Mouse (Mus musculus): ENCODE measurements at regions not wholly inside any gene's neighbourhood (a gene's known extent, or its start where the extent isn't known, plus 50 kb on each side); places are given as distances from the start of the nearest gene placed in this dataset.
"Not testable (repeated sequence)": the region's sequence is repeated elsewhere in the genome, so short reads cannot be mapped to it uniquely, and the experiment has no call there.

GRCm38 (mm10) chr2:123887587-123887986, 202.2 kb upstream of the Sema6d start:
- peak; percentile 31 for DNase-seq

DNA sequence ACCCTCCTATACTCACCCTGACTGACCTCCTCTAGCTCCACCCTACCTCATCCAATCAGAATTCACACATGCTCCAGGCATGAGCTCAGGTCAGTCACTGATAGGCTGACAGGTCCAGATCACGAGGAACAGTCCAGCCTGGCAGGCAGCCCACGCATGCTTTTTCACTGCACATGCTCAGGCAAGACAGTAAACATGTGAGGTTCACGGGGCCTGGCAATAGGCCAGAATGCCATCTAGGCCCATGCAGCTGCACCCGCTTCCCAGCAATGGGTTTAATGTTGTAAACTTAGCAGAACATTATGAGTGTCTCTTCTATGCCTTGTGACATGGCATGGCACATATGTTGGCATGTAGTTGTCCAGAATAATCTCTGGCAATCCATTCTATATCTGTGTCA, 177.8 kb upstream of the Sema6d start:
- not testable (repeated sequence) for DNase-seq

DNA sequence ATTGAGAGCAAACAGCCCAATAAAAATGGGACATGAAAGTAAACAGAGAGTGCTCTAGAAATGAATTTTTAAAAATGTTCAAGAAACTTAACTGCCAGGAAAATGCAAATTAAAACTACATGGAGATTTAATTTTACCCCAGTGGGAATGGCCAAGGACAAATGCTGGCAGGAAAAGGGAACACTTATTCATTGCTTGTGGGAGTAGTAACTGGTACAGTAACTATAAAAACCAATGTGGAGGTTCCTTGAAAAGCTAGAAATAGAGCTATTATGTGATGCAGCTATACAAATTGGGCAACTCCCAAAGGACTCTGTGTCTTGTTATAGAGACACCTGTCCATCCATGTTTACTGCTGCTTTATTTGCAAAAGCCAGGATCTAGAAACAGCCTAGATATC, 175.7 kb upstream of the Sema6d start:
- no peak for DNase-seq

- no peak for DNase-seq
These were observed 169.4 kb upstream of the Sema6d start for GRCm38 (mm10) chr2:123920418-123920817.

- no peak for DNase-seq
These were observed 161.7 kb upstream of the Sema6d start for GRCm38 (mm10) chr2:123928066-123928465.

GRCm38 (mm10) chr2:123936896-123937295, 152.9 kb upstream of the Sema6d start:
- DNase-seq, result no peak

GRCm38 (mm10) chr2:123963606-123964005, 126.2 kb upstream of the Sema6d start:
- no peak for DNase-seq

DNA sequence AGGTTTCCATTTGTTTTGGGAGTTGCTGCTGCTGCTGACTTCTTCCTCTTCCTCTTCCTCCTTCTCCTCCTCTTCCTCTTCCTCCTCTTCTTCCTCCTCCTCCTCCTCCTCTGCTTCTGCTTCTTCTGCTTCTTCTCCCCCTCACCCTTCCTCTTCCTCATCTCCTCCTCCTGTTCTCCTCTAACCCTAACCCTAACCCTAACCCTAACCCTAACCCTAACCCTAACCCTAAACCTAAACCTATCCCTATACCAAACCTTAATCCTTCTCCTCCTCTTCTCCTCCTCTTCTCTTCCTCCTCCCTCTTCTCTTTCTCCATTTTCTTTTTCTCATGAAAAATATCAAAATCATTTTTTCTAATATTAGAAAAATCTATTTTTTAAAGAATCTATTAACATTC, 86.3 kb upstream of the Sema6d start:
- DNase-seq, result no peak

- no peak for DNase-seq
These were observed 74.2 kb upstream of the Sema6d start for GRCm38 (mm10) chr2:124015542-124015941.
